Mouse (Mus musculus) kidney, adult 2 months (tissue): Measurements from ENCODE around the gene Cit. TPM values are rescaled to one million over a fixed set of nuclear protein-coding genes. Genes with fewer than 3 reads are reported as not detected.

Experiments
- DNase-seq: peaks from one replicate; pipeline ENCODE4 v3.0.0; 2021
- H3K27ac ChIP-seq: fragments of 200-500 bp; 2 replicates; pipeline ENCODE4 v1.5.1; 2012; ENCODE audit warnings: low read depth, low read length, control low read depth, inconsistent platforms; ENCODE audit not compliant: insufficient read depth
- H3K27me3 ChIP-seq: fragments of 200-500 bp; replicated peaks from 2 replicates; pipeline ENCODE4 v1.6.1; 2012; ENCODE audit warnings: mild to moderate bottlenecking, moderate library complexity, low read length, inconsistent platforms; ENCODE audit not compliant: control insufficient read depth, insufficient read depth
- H3K36me3 ChIP-seq: fragments of 200-500 bp; 2 replicates; pipeline ENCODE4 v1.6.1; 2012; ENCODE audit warnings: mild to moderate bottlenecking, moderate library complexity, low read length, inconsistent platforms; ENCODE audit not compliant: control insufficient read depth, insufficient read depth
- H3K4me1 ChIP-seq: fragments of 200-500 bp; 2 replicates; pipeline ENCODE4 v1.6.1; 2011; ENCODE audit warnings: low read length; ENCODE audit not compliant: control insufficient read depth, insufficient read depth
- H3K4me3 ChIP-seq: fragments of 200-500 bp; 2 replicates; pipeline ENCODE4 v1.5.1; 2011; ENCODE audit warnings: mild to moderate bottlenecking, low read depth, low read length, control low read depth; ENCODE audit not compliant: insufficient read depth
- CTCF ChIP-seq: fragments of 200-500 bp; conservative IDR thresholded peaks from 2 replicates; pipeline ENCODE4 v1.5.1; 2011; ENCODE audit warnings: low read depth, mild to moderate bottlenecking, control low read depth, low read length, moderate library complexity, mixed read lengths; ENCODE audit not compliant: insufficient read depth, insufficient read length
- POLR2A ChIP-seq: fragments of 200-500 bp; IDR thresholded peaks from one replicate; pipeline ENCODE4 v1.6.1; 2011; ENCODE audit warnings: low read depth, low read length, control low read depth
- WGBS: fragments of 180-500 bp; shearing (Covaris S2); methylation state at CpG from one replicate; pipeline ENCODE4 v1.1.7; 2018; 5-methylcytosine and 5-hydroxymethylcytosine counted together
- polyA plus RNA-seq: library from polyadenylated mRNA; depleted of rRNA; stranded (reverse); fragments of >200 nt; gene quantifications from 2 replicates; pipeline ENCODE4 v1.2.3, GENCODE M21; 2012

Cit gene
- polyA plus RNA-seq, 1 experiment, result 4.8 TPM

- DNase-seq, result no peak
Measured at GRCm38 (mm10) chr5:115985101-115985500, 140.0 kb downstream of the Cit start.

GRCm38 (mm10) chr5:115987284-115987683, 142.2 kb downstream of the Cit start:
- Histone ChIP-seq H3K27ac (no peak overlapping the region), H3K36me3 (no peaks in the 10 kb centered on the region), H3K27me3 (no peaks in the 10 kb centered on the region), H3K4me3 (no peak overlapping the region), H3K4me1 (no peaks in the 10 kb centered on the region)
- TF ChIP-seq POLR2A (no peak), CTCF (no peak)
- 93% methylated on average over 12 of the region's 12 CpGs for WGBS
- no peak for DNase-seq

More at GRCm38 (mm10) chr5:115985101-115985500, 140.0 kb downstream of the Cit start:
- Histone ChIP-seq H3K36me3 (no peaks in the 10 kb centered on the region), H3K27me3 (no peaks in the 10 kb centered on the region), H3K4me1 (no peaks in the 10 kb centered on the region), H3K27ac (no peak overlapping the region), H3K4me3 (no peak overlapping the region)
- no peak for TF ChIP-seq CTCF
- TF ChIP-seq POLR2A, result no peak
- 93% methylated on average over 11 of the region's 11 CpGs for WGBS

- H3K4me3 ChIP-seq, result no peak overlapping the region
- no peak for TF ChIP-seq POLR2A
- TF ChIP-seq CTCF, result no peak
- H3K27ac ChIP-seq, result no peak overlapping the region
- no peaks in the 10 kb centered on the region for H3K27me3 ChIP-seq
- no peaks in the 10 kb centered on the region for H3K4me1 ChIP-seq
- WGBS, result 96% methylated on average over 11 of the region's 11 CpGs
- DNase-seq, result no peak
- H3K36me3 ChIP-seq, result no peaks in the 10 kb centered on the region
Measured at GRCm38 (mm10) chr5:115991717-115992116, 146.6 kb downstream of the Cit start.

GRCm38 (mm10) chr5:115994101-115994500, 149.0 kb downstream of the Cit start:
- 95% methylated on average over 15 of the region's 15 CpGs for WGBS
- Histone ChIP-seq H3K36me3 (no peaks in the 10 kb centered on the region), H3K4me1 (no peaks in the 10 kb centered on the region), H3K27ac (no peak overlapping the region), H3K4me3 (no peak overlapping the region), H3K27me3 (no peaks in the 10 kb centered on the region)
- no peak for TF ChIP-seq CTCF
- no peak for TF ChIP-seq POLR2A
- DNase-seq, result no peak

GRCm38 (mm10) chr5:115997376-115997775, 152.3 kb downstream of the Cit start:
- 82% methylated on average over 13 of the region's 13 CpGs for WGBS
- Histone ChIP-seq H3K4me3 (no peak overlapping the region), H3K36me3 (no peaks in the 10 kb centered on the region), H3K4me1 (no peaks in the 10 kb centered on the region), H3K27me3 (no peaks in the 10 kb centered on the region), H3K27ac (no peak overlapping the region)
- DNase-seq, result no peak
- TF ChIP-seq CTCF, result no peak
- TF ChIP-seq POLR2A, result no peak

- no peak for DNase-seq
- Histone ChIP-seq H3K36me3 (no peaks in the 10 kb centered on the region), H3K27me3 (no peaks in the 10 kb centered on the region), H3K4me3 (no peak overlapping the region), H3K4me1 (no peaks in the 10 kb centered on the region), H3K27ac (no peak overlapping the region)
- TF ChIP-seq CTCF (no peak), POLR2A (no peak)
- WGBS, result 67% methylated on average over 8 of the region's 8 CpGs
Measured at GRCm38 (mm10) chr5:116003154-116003553, 158.1 kb downstream of the Cit start.

- Histone ChIP-seq H3K36me3 (no peaks in the 10 kb centered on the region), H3K27ac (no peak overlapping the region), H3K4me3 (no peak overlapping the region), H3K27me3 (no peaks in the 10 kb centered on the region), H3K4me1 (no peaks in the 10 kb centered on the region)
- TF ChIP-seq CTCF (no peak), POLR2A (no peak)
- peak; percentile 36 for DNase-seq
- whole genome bisulfite sequencing, result 59% methylated on average over 13 of the region's 13 CpGs
Measured at GRCm38 (mm10) chr5:116003825-116004224, 158.7 kb downstream of the Cit start.
